Mouse (Mus musculus): ENCODE measurements around the gene Serpina1f.
"Not testable (repeated sequence)": the region's sequence is repeated elsewhere in the genome, so short reads cannot be mapped to it uniquely, and the experiment has no call there.

GRCm38 (mm10) chr12:103735566-103735965 is 40.2 kb upstream of the Serpina1f start:
- TF ChIP-seq CTCF (IDR thresholded peaks at IDR 0.05; ENCODE audit: control insufficient read depth, insufficient read depth, low read length); POLR2A (IDR thresholded peaks at IDR 0.05; ENCODE audit: borderline replicate concordance, control insufficient read depth, low read depth, low read length): not testable (repeated sequence)
